Mouse (Mus musculus): ENCODE data around the gene Chp2.

Chp2 gene

DNA sequence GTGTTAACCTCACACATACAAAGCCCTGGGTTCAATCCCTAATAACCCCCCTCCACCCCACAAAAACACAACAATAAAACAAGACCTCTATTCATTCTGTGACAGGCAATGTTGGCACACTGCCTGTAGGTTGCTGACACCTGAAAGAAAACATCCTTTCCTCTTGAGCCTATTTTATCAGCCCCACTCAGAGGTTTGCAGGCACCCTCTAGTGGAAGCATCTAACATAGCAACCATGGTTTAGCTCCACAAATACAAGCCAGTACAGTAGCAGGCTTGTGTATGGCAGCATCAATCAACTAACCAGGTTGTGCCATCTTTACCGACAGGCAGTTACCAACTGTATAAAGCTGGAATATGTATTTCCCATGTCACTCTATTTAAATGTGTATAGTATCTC lies 23.0 kb downstream of the Chp2 start:
- in situ Hi-C loops (cut with MseI, MboI): loop anchor here in 1 of 2 experiments (5.0 kb wide), 1 partner anchor 40 kb away; no protein-coding TSS in a partner anchor

DNA sequence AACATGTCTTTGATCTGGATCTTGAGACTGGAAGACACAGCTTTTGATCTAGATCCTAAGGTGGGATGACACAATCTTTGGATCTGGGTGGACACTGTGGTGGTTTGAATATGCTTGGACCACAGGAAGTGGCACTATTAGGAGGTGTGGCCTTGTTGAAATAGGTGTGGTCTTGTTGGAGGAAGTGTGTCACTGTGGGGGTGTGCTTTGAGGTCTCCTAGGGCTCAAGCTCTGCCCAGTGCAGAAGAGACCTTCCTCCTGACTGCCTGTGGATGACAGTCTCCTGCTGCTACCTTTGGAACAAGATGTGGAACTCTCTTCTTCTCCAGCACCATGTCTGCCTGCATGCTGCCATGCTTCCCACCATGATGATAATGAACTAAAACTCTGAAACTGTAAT lies 23.4 kb downstream of the Chp2 start:
- in situ Hi-C loops (cut with MseI, MboI): loop anchor here in 1 of 2 experiments (5.0 kb wide), 1 partner anchor 40 kb away; no protein-coding TSS in a partner anchor

DNA sequence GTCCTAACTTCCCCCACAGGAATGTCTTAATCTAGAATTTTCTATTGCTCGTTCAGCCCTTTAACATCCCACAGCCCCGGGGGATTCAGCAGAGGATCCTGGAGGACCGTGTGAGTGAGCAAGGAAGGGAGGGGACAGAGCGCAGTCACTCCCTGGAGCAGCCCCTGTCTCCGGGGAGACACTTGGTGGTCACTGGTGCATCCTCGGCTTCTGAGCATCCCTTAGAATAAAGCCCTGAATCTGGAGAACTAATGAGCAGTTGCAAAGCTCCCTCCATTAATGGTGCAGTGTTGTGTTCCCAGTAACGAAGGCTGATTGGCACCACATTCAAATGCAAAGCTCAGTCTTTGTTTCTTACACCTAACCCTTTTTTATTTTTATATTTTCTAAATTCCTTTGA lies 24.9 kb downstream of the Chp2 start:
- in situ Hi-C loops (cut with MseI, MboI): loop anchor here in 1 of 2 experiments (5.0 kb wide), 1 partner anchor 42 kb away; no protein-coding TSS in a partner anchor

DNA sequence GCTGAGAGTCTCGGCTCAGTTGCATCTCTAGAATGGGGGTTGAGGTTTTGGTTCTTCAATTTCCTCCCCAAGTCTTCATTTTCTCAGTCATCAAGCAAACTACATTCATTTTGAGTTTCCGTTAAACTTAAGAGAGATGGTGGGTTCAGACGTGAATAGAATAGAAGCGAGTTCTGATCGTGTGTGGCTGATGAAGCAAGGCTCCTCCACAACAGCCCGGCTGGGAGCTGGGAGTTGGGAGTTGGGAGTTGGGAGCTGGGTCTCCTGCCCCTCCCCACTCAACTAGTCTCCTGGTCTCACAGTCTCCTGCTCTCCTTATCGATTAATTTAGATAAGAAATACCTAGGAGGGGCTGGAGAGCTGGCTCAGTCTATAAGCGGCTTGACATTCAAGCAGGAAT lies 25.3 kb downstream of the Chp2 start:
- in situ Hi-C loops (cut with MseI, MboI): loop anchor here in 1 of 2 experiments (5.0 kb wide), 1 partner anchor 42 kb away; no protein-coding TSS in a partner anchor

DNA sequence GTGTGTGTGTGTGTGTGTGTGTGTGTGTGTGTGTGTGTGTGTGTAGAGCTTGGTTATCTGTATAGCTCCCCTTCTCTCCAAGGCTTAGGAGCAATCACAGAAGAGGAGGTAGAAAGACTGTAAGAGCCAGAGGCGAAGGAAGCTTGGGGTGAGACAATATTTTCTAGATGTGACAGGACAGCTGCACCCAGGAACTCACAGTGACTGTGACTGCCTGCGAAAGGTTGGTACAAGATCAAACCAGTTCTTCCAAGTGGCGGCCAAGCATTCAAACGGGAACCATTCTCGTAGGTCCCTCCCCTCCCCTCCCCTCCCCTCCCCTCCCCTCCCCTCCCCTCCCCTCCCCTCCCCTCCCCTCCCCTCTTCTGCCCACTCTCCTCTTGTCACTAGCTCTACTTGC lies 26.7 kb downstream of the Chp2 start:
- in situ Hi-C loops (cut with MseI, MboI): no loop called here

DNA sequence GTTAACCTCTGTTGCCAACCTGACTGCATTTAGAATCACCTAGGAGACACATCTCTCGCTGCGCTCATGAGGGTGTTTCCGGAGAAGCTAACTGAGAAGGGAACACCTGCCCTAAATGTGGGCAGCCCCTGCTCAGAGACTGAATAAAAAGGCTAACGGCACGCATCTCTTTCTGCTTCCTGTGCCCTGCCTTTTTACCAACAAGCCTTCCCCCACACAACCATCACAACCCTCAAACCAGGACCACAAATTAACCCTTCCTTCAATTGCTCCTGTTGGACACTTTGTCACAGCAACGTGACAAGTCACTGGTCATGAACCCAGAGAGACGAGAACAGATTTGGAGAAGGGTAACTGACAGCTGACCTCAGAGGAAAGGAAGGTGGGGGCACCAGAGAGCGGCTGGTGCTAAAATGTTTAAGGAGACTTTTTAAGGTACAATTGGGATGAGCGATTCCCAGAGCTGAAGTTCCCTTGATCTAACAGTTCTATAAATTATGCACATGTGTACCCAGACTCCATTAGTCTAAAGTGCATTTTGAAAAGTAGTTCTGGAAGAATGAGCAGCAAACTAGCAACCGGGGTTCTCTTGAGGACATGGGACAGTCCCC lies 28.1 kb downstream of the Chp2 start:
- in situ Hi-C loops (cut with MseI, MboI): no loop called here

DNA sequence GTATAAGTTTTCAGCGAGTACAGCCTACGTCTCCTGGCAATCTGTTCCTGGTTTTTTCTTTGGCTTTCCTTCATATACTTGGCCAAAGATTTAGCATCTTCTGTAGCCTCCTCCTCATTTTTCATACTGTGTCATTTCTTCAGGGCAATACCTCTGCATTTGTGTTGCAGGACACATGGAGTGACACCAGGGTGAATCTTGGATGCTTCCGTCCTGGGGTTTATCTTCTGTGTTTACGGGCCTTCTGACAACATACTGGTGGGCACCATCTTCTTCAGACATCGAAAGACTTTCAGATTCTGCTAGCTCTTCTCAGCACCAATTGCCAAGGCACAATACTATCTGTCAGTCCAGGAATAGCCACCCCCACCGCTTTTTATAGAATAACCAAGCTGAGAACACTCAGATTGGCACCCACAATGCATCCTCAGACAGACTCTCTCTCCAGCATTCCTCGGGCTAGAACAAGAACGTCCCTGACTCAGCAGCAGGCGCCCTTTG lies 30.1 kb downstream of the Chp2 start:
- in situ Hi-C loops (cut with MseI, MboI): no loop called here

DNA sequence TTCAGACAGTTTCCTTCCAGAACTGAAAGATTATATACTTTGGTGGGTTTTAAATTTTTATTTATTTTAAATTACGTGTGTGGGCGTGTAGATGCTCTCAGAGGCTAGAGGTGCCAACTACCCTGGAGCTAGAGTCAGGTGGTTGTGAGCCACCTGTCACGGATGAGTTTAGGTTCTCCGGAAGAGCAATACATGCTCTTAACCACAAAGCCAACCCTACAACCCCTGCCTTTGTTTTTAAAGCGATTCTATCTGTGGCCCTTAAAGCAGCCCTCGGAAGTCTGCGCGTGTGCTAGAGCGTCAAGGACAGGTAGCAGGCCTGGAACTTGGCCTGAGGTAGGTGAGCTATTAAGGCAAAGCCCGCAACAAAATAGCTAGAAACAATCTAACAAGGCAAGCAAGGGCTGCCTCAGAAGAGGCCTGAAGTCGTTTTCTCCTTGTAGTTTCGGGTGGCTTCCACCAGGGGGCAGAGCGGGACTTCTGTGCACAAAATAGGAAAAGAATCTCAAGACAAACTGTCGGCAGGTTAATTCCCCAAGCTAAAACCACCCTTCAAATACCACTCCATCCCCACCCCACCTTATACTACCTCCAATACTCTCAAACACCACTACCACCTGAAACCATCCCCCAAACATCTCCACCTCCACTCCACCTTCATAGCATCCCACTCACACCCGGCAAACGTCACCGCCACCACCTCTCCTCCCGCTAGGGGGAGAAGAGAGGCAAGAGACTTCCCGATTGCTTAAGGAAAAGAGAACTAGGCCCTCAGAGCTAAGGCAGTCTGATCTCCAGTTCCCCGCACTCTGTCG lies 32.1 kb downstream of the Chp2 start:
- in situ Hi-C loops (cut with MseI, MboI): loop anchor here (5.0 to 25.0 kb wide), 4 partner anchors 206 to 673 kb away; no protein-coding TSS in a partner anchor

DNA sequence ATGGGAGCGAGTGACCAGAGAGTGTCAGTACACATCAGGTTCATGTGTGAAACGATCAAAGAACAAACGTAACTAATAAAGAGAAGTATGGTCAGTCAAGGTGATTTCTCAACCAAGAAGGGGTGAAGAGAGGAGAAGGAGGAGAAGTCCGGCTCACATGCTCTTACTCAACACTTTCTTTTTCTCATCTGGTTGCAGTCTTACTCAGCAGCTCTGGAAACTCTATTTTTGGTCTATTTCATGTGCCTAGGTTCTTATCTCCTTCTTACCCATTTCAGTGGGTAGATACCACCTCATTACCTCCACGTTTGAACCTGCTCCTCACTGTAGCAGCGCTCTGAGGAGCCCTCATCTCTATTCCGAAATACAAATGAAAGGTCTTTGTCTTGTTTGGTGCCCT lies 37.4 kb downstream of the Chp2 start:
- in situ Hi-C loops (cut with MseI, MboI): loop anchor here (10.0 to 25.0 kb wide), 2 partner anchors 656 to 668 kb away; no protein-coding TSS in a partner anchor

DNA sequence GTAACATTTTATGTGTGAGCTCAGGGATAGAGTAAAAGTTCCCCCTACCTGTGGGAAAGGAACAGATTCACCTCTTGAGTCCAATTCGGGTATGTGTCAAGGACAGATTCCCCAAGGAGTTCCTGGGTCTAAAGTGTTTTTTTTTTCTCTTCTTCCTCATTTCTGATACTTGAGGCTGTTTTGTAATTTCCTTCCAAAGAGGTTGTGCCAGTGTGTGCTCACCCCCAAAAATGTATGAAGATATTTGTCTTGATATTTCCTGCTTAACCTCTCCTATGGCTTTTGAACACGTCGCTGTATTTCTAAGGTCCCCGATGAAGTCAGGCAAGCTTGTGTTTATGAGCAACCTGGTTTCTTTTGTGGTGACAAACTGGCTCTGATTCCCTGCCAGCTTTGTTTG lies 39.2 kb downstream of the Chp2 start:
- in situ Hi-C loops (cut with MseI, MboI): loop anchor here (10.0 to 25.0 kb wide), 2 partner anchors 654 to 666 kb away; no protein-coding TSS in a partner anchor

DNA sequence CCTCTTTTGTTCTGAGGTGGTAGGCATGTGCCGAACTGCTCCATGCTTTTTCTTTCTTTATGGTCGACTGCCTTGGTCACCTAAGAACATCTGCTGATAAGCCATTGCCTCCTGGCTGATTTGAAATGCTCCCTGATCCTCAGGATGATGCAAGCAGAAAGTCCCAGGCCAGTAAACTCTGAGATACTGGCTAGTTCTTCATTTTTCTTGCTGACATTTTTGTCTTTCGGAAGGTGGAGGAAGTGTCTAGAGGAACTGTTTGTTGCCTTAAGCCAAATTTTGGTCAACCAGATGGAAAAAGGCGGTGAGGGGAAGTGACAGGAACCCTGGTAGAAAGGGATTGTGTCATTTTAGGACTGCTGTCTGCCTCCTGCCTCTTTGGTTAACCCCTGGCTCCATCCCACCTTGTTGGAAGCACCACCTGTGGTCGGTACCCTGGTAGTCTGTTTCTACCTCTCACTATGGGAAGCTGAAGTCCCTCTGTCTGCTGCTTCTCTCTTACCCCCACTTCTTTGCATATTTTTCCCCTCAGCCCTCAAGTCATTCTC lies 40.8 kb downstream of the Chp2 start:
- in situ Hi-C loops (cut with MseI, MboI): loop anchor here in 1 of 2 experiments (25.0 kb wide), 1 partner anchor 652 kb away; no protein-coding TSS in a partner anchor

DNA sequence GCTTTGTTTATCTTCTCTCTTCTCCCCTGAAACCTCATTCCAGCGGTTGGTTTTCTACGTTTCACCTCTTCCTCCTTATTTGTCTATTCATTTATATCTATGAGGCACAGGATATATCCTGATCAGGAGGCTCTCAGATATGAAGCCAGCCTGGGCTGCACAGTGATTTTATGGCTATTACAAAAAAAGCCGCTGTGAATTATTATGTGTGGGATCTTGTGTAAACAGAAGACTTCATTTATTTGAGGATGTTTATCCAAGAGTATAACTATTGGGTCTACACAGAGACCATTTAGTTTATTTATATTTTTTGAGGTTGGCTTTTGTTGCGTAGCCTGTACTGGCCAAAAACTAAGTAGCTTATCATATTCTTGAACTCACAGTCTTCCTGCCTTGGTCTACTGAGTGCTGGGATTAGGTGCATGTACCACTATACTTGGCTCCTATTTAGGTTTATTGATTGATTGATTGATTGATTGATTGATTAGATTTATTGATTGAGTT lies 49.7 kb downstream of the Chp2 start:
- in situ Hi-C loops (cut with MseI, MboI): loop anchor here in 1 of 2 experiments (25.0 kb wide), 1 partner anchor 643 kb away; no protein-coding TSS in a partner anchor

DNA sequence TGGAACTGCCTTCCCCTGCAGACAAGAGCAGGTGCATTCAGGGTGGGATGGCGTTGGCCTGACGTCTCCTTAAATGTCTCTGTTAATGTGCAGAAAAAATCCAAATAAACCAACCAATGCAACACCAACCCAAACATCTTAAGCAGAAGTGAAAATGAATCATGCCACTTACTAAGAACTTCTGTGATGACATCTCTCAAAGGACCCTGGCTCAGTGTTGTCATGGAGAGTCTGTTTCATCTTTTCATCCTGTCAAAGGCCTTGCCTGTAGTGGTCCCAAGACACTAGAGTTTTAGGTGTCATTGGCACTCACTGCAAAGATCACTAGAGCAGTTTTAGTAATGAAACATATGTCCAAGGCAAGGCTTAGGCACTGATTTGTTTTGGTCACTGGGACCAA lies 53.0 kb downstream of the Chp2 start:
- in situ Hi-C loops (cut with MseI, MboI): loop anchor here in 1 of 2 experiments (25.0 kb wide), 1 partner anchor 640 kb away; no protein-coding TSS in a partner anchor

All from mouse trophoblast stem cell (cell line).